Mouse (Mus musculus): Measurements from ENCODE around the gene Arhgap21. TPM values are rescaled to one million over a fixed set of nuclear protein-coding genes. Genes with fewer than 3 reads are reported as not detected.
"Not testable (repeated sequence)": the region's sequence is repeated elsewhere in the genome, so short reads cannot be mapped to it uniquely, and the experiment has no call there.

The Arhgap21 gene
- polyA plus RNA-seq, 1 experiment from 2014 or later: 53.4 TPM

DNA sequence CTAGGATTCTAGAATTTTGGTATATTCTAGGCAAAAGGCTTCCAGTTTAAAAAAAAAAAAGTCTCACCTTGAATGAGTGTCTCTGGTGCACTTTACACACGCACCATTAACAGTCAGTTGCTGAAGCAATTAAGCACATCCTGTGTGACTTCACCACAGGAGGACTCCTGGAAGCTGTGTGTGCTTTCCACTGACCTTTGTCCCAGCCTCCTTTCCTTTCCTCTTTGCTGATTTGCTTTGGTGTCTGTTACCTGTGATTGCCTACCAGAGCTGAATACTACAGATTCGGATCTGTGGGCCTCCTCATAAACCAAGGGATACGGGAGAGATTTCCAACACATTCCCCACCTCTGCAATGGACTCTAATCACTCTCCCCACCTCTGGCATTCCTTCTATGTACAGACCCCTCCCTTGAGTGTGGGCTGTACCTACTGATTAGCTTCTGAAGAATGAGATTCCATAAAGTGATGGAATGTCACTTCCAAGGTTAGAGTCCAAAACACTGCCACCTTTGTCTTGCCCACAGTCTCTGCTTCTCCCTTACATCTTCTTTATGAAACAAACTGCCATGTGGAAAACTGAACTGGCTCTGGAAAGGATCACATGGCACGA lies 32.0 kb downstream of the Arhgap21 start:
- H3K9me3 ChIP-seq (ENCODE audit: control insufficient read depth, low read length): no peaks in the 10 kb centered on the region
- no peaks in the 10 kb centered on the region for H3K27me3 ChIP-seq (ENCODE audit: control insufficient read depth, insufficient read depth, low read length)
- no peak for ATAC-seq (ENCODE audit: low read depth)
- H3K9ac ChIP-seq (replicated peaks; ENCODE audit: low read depth, low read length): no peak overlapping the region
- WGBS: 60% methylated on average over 4 of the region's 4 CpGs
- peaks cover 8% of the 10 kb centered on the region; the same call in 1 of the 2 replicates for H3K4me1 ChIP-seq (ENCODE audit: control insufficient read depth, insufficient read depth, low read length)
- no peak overlapping the region for H3K4me3 ChIP-seq (ENCODE audit: low read depth, low read length)
- H3K36me3 ChIP-seq (ENCODE audit: control insufficient read depth, insufficient read depth, low read length): no peaks in the 10 kb centered on the region
- H3K4me2 ChIP-seq (ENCODE audit: low read depth, low read length): no peak overlapping the region
- H3K27ac ChIP-seq (ENCODE audit: low read depth, low read length): no peak overlapping the region

- Histone ChIP-seq H3K27me3 (ENCODE audit: control insufficient read depth, insufficient read depth, low read length) (no peaks in the 10 kb centered on the region), H3K9me3 (ENCODE audit: control insufficient read depth, low read length) (no peaks in the 10 kb centered on the region), H3K4me2 (ENCODE audit: low read depth, low read length) (no peak overlapping the region), H3K4me3 (ENCODE audit: low read depth, low read length) (no peak overlapping the region), H3K36me3 (ENCODE audit: control insufficient read depth, insufficient read depth, low read length) (no peaks in the 10 kb centered on the region), H3K9ac (replicated peaks; ENCODE audit: low read depth, low read length) (no peak overlapping the region), H3K27ac (ENCODE audit: low read depth, low read length) (no peak overlapping the region), H3K4me1 (ENCODE audit: control insufficient read depth, insufficient read depth, low read length) (peaks cover 8% of the 10 kb centered on the region; the same call in 1 of the 2 replicates)
- 18% methylated on average over 9 of the region's 9 CpGs for WGBS
- no peak for ATAC-seq (ENCODE audit: low read depth)
These were observed 34.3 kb downstream of the Arhgap21 start for GRCm38 (mm10) chr2:20934406-20934805.

GRCm38 (mm10) chr2:20932748-20933313 lies 35.9 kb downstream of the Arhgap21 start:
- Histone ChIP-seq H3K4me2 (ENCODE audit: low read depth, low read length) (no peak overlapping the region), H3K9me3 (ENCODE audit: control insufficient read depth, low read length) (no peaks in the 10 kb centered on the region), H3K36me3 (ENCODE audit: control insufficient read depth, insufficient read depth, low read length) (no peaks in the 10 kb centered on the region), H3K4me1 (ENCODE audit: control insufficient read depth, insufficient read depth, low read length) (peaks cover 8% of the 10 kb centered on the region; the same call in 1 of the 2 replicates), H3K9ac (replicated peaks; ENCODE audit: low read depth, low read length) (no peak overlapping the region), H3K4me3 (ENCODE audit: low read depth, low read length) (no peak overlapping the region), H3K27ac (ENCODE audit: low read depth, low read length) (no peak overlapping the region), H3K27me3 (ENCODE audit: control insufficient read depth, insufficient read depth, low read length) (no peaks in the 10 kb centered on the region)
- ATAC-seq (ENCODE audit: low read depth): no peak
- 84% methylated on average over 8 of the region's 8 CpGs for WGBS

DNA sequence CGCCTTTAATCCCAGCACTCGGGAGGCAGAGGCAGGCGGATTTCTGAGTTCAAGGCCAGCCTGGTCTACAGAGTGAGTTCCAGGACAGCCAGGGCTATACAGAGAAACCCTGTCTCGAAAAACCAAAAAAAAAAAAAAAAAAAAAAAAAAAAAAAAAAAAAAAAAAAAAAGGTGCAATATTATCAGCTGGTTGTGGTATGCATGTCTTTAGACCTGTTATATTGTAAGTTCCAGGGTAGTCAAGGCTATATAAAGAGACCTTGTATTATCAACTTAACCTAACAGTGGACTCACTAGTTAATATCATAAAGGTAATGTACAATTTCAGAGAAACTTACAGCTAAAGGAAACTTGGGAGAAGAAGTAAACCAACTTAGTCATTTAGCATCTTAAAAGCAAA lies 36.9 kb downstream of the Arhgap21 start:
- H3K9ac ChIP-seq (replicated peaks; ENCODE audit: low read depth, low read length); H3K27me3 ChIP-seq (ENCODE audit: control insufficient read depth, insufficient read depth, low read length); ATAC-seq (ENCODE audit: low read depth); H3K9me3 ChIP-seq (ENCODE audit: control insufficient read depth, low read length); H3K4me2 ChIP-seq (ENCODE audit: low read depth, low read length); H3K4me3 ChIP-seq (ENCODE audit: low read depth, low read length); H3K36me3 ChIP-seq (ENCODE audit: control insufficient read depth, insufficient read depth, low read length); H3K4me1 ChIP-seq (ENCODE audit: control insufficient read depth, insufficient read depth, low read length); H3K27ac ChIP-seq (ENCODE audit: low read depth, low read length): not testable (repeated sequence)
- WGBS: 100% methylated on average over 3 of the region's 4 CpGs

- H3K36me3 ChIP-seq (ENCODE audit: control insufficient read depth, insufficient read depth, low read length): no peaks in the 10 kb centered on the region
- H3K4me3 ChIP-seq (ENCODE audit: low read depth, low read length): no peak overlapping the region
- no peak for ATAC-seq (ENCODE audit: low read depth)
These were observed 40.2 kb downstream of the Arhgap21 start for GRCm38 (mm10) chr2:20928454-20928853.

GRCm38 (mm10) chr2:20924938-20925337 lies 43.7 kb downstream of the Arhgap21 start:
- Histone ChIP-seq H3K4me1 (ENCODE audit: control insufficient read depth, insufficient read depth, low read length) (peaks cover 13% of the 10 kb centered on the region; the same call in 1 of the 2 replicates), H3K4me2 (ENCODE audit: low read depth, low read length) (no peak overlapping the region), H3K36me3 (ENCODE audit: control insufficient read depth, insufficient read depth, low read length) (no peaks in the 10 kb centered on the region), H3K4me3 (ENCODE audit: low read depth, low read length) (no peak overlapping the region), H3K27me3 (ENCODE audit: control insufficient read depth, insufficient read depth, low read length) (no peaks in the 10 kb centered on the region), H3K27ac (ENCODE audit: low read depth, low read length) (no peak overlapping the region), H3K9ac (replicated peaks; ENCODE audit: low read depth, low read length) (no peak overlapping the region), H3K9me3 (ENCODE audit: control insufficient read depth, low read length) (no peaks in the 10 kb centered on the region)
- ATAC-seq (ENCODE audit: low read depth): no peak
- WGBS: 88% methylated on average over 1 of the region's 1 CpGs

More at GRCm38 (mm10) chr2:20928454-20928853, 40.2 kb downstream of the Arhgap21 start:
- H3K27ac ChIP-seq (ENCODE audit: low read depth, low read length): no peak overlapping the region
- H3K4me2 ChIP-seq (ENCODE audit: low read depth, low read length): no peak overlapping the region
- no peaks in the 10 kb centered on the region for H3K27me3 ChIP-seq (ENCODE audit: control insufficient read depth, insufficient read depth, low read length)
- no peak overlapping the region for H3K9ac ChIP-seq (replicated peaks; ENCODE audit: low read depth, low read length)
- H3K4me1 ChIP-seq (ENCODE audit: control insufficient read depth, insufficient read depth, low read length): 0 out of 2 replicates have a peak, but pooled peaks cover 2% of the 10 kb centered on the region
- H3K9me3 ChIP-seq (ENCODE audit: control insufficient read depth, low read length): no peaks in the 10 kb centered on the region

DNA sequence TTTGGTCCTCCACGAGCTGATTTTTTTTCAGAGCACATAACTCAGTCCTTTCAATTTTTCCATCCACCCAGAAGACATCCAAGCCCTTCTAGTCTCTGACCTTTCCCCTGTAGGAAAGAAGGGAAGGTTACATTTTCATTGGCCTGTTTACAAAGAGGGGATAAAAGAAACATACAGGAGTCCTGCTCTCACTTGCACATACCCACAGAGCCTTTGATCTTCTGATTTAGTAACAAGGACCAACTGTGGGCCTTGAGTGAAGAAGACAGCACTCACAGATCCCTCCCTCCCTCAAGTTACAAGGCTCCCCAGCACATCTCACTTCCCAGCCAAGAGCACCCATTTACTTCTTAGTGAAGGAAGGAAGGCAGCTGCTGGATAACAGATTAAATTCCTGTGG lies 46.3 kb downstream of the Arhgap21 start:
- no peak overlapping the region for H3K4me3 ChIP-seq (ENCODE audit: low read depth, low read length)
- no peak overlapping the region for H3K4me2 ChIP-seq (ENCODE audit: low read depth, low read length)
- ATAC-seq (ENCODE audit: low read depth): no peak
- H3K27me3 ChIP-seq (ENCODE audit: control insufficient read depth, insufficient read depth, low read length): no peaks in the 10 kb centered on the region
- H3K27ac ChIP-seq (ENCODE audit: low read depth, low read length): no peak overlapping the region
- peaks cover 10% of the 10 kb centered on the region; the same call in 1 of the 2 replicates for H3K4me1 ChIP-seq (ENCODE audit: control insufficient read depth, insufficient read depth, low read length)
- no peaks in the 10 kb centered on the region for H3K36me3 ChIP-seq (ENCODE audit: control insufficient read depth, insufficient read depth, low read length)
- no peak overlapping the region for H3K9ac ChIP-seq (replicated peaks; ENCODE audit: low read depth, low read length)
- H3K9me3 ChIP-seq (ENCODE audit: control insufficient read depth, low read length): no peaks in the 10 kb centered on the region
- 0% methylated on average over 1 of the region's 1 CpGs for WGBS

GRCm38 (mm10) chr2:20921558-20921957 lies 47.1 kb downstream of the Arhgap21 start:
- no peak for ATAC-seq (ENCODE audit: low read depth)
- H3K4me2 ChIP-seq (ENCODE audit: low read depth, low read length): no peak overlapping the region
- no peaks in the 10 kb centered on the region for H3K36me3 ChIP-seq (ENCODE audit: control insufficient read depth, insufficient read depth, low read length)
- no peak overlapping the region for H3K9ac ChIP-seq (replicated peaks; ENCODE audit: low read depth, low read length)
- H3K27ac ChIP-seq (ENCODE audit: low read depth, low read length): no peak overlapping the region
- H3K4me3 ChIP-seq (ENCODE audit: low read depth, low read length): no peak overlapping the region
- no peaks in the 10 kb centered on the region for H3K9me3 ChIP-seq (ENCODE audit: control insufficient read depth, low read length)
- peaks cover 10% of the 10 kb centered on the region; the same call in 1 of the 2 replicates for H3K4me1 ChIP-seq (ENCODE audit: control insufficient read depth, insufficient read depth, low read length)
- no peaks in the 10 kb centered on the region for H3K27me3 ChIP-seq (ENCODE audit: control insufficient read depth, insufficient read depth, low read length)
- WGBS: 25% methylated on average over 2 of the region's 2 CpGs

DNA sequence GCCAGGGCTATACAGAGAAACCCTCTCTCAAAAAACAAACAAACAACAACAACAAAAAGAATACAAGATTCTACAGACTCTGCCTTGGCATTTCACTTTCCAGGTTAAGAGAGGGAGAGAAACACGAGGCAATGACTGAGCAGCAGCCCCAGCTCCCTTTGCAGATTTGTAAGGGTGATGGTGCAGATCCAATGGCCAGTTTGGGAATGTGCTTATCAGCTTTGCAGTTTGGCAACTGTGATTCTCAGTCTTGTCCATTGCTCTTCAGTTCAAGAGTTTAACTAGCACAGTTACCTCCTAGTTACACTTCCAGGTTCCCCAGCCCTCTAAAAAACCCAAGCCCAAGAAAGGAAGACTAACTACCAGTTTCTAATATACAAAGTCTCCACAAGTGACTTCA lies 47.7 kb downstream of the Arhgap21 start:
- no peaks in the 10 kb centered on the region for H3K27me3 ChIP-seq (ENCODE audit: control insufficient read depth, insufficient read depth, low read length)
- H3K9me3 ChIP-seq (ENCODE audit: control insufficient read depth, low read length): no peaks in the 10 kb centered on the region
- no peaks in the 10 kb centered on the region for H3K36me3 ChIP-seq (ENCODE audit: control insufficient read depth, insufficient read depth, low read length)
- no peak overlapping the region for H3K4me3 ChIP-seq (ENCODE audit: low read depth, low read length)
- H3K9ac ChIP-seq (replicated peaks; ENCODE audit: low read depth, low read length): no peak overlapping the region
- 82% methylated on average over 1 of the region's 1 CpGs for WGBS
- H3K4me1 ChIP-seq (ENCODE audit: control insufficient read depth, insufficient read depth, low read length): peaks cover 10% of the 10 kb centered on the region; the same call in 1 of the 2 replicates
- no peak for ATAC-seq (ENCODE audit: low read depth)
- no peak overlapping the region for H3K27ac ChIP-seq (ENCODE audit: low read depth, low read length)
- no peak overlapping the region for H3K4me2 ChIP-seq (ENCODE audit: low read depth, low read length)
